Mouse (Mus musculus) embryo, embryonic 11 days (tissue): ENCODE data around the gene Akap11.
"Not testable (repeated sequence)": the region's sequence is repeated elsewhere in the genome, so short reads cannot be mapped to it uniquely, and the experiment has no call there.

Source experiments
- DNase-seq: peaks from one replicate; pipeline ENCODE4 v3.0.0-alpha.2; 2015

Gene Akap11

GRCm38 (mm10) chr14:78536281-78537165 lies at the start of gene Akap11:
Gene Akap11 (minus strand): TSS chr14:78536808.
- peak; percentile 98 for DNase-seq

GRCm38 (mm10) chr14:78584222-78584621 lies 47.6 kb upstream of the Akap11 start:
- DNase-seq: no peak

GRCm38 (mm10) chr14:78583168-78583567 lies 46.6 kb upstream of the Akap11 start:
- DNase-seq: no peak

DNA sequence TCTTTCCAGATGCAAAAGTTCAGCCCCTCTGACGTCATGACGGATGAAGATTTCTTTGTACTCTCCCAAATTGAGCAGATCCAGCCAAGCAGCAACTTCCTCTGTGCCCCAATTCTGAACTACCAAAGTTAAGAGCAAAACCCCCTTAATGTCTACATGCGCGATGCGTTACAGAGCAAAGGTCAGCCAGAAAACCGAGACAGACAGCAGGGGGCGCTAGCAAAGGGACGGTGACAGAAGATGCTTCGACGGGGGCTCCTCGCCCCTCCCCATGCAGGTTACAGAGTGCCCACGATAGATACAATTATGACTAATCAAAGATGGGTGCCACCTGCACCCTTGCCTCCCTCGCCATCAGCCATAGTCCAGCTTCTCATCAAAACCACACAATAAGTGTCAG lies 39.3 kb upstream of the Akap11 start:
- DNase-seq: no peak

DNA sequence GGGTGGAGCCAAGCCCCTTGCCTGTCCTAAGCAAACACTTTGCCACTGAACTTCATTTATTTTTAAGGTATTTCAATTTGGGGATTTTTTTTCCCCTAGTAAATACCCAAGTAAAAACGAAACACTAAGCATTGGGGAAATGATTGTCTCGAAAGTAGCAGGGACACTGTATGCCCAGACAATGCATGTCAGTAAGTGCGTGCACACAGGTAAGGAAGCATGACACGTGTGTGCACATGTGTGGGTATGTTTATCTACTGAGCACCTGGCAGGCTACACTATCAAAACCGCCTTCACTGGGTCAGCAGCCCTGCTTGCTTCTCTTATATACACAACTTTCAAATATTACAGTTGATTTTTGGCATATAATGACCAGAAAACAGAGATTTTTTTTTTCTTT lies 31.8 kb upstream of the Akap11 start:
- no peak for DNase-seq

DNA sequence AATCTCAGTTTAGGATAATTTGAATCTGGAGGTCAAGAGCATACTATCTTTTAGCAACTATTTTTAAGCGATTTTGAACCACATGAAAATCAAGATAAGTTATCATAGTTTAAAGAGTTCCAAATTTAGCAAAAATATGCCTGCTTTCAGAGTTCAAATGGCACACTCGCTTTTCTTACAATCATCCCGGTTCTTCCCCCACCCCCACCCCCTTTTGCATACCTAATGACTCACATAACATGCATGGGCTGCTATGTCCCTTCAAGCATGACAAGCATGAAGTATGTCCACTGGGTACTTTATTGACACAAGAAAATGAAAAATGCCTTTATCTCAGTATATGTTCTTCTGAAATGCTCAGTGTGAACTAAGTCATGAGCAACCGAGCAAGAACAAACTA lies 29.8 kb upstream of the Akap11 start:
- no peak for DNase-seq

DNA sequence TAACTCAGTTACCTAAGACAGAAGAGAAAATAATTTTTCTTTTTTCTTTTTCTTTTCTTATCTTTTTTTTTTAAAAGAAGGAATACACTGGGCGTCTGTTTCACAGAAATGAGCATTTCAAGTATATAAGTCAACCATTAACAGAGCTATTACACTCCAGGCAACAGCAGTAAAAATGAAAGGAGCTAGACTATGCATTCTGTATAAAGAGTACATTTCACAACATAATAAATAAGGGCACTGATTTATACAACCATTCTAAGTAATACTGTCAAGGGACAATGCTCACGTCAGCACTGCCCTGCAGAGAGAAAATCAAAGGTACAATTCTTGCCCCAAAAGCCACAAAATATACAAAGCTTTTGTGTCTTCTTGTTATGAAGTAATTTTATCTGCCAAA lies 27.7 kb upstream of the Akap11 start:
- DNase-seq: no peak

DNA sequence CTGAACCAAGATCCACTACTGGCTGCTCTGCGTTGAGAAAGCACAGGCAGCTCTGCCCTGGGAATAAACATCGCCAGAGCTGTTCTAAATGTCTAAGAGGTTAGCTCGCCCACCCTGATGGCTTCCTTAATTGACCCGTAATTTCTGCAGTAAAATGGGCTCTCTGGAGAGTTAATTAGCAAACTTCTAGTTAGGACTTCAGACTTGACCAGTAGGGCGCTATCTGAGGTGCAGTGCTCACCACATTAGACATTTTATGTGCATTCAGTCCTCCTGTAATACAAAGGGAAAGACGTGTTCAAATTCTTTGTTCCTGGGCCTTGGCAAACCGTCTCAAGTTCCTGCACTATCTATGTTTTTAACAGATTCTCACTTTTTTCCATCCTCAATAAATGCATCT lies 26.6 kb upstream of the Akap11 start:
- no peak for DNase-seq

- no peak for DNase-seq
Observed at GRCm38 (mm10) chr14:78562121-78562520, 25.5 kb upstream of the Akap11 start.

GRCm38 (mm10) chr14:78559042-78559441 lies 22.4 kb upstream of the Akap11 start:
- no peak for DNase-seq

DNA sequence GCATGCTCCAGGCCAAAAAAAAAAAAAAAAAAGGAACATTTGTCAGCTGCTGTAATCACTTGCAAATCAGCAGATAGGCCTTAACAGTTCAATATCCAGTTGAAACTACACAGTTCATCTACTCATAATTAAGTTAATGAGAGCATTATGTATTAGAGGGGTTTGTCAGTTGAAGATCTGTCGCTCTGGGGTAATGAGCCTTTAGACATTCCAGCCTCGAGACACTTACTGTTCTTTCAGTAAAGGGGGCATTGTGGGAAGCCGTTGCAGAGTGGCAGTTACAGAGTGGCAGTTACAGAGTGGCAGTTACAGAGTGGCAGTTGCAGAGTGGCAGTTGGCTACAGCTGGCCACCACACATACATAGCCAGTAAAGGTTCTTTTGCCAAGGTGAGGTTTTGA lies 18.2 kb upstream of the Akap11 start:
- not testable (repeated sequence) for DNase-seq

DNA sequence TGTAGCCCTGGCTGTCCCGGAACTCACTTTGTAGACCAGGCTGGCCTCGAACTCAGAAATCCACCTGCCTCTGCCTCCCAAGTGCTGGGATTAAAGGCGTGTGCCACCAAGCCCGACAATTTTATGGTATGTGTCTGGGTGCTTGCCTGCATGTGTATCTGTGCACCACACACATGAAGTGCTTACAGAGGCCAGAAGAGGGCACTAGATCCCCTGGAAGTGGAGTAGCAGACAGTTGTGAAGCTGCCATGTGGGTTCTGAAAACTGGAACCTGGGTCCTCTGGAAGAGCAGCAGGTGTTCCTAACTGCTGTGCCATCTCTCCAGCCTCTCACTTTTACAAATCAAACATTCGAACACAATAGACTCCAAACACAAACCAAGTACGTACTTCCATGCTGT lies 17.1 kb upstream of the Akap11 start:
- DNase-seq: no peak

GRCm38 (mm10) chr14:78548807-78549206 lies 12.2 kb upstream of the Akap11 start:
- no peak for DNase-seq

- no peak for DNase-seq
Observed at GRCm38 (mm10) chr14:78541319-78541718, 4.7 kb upstream of the Akap11 start.

DNA sequence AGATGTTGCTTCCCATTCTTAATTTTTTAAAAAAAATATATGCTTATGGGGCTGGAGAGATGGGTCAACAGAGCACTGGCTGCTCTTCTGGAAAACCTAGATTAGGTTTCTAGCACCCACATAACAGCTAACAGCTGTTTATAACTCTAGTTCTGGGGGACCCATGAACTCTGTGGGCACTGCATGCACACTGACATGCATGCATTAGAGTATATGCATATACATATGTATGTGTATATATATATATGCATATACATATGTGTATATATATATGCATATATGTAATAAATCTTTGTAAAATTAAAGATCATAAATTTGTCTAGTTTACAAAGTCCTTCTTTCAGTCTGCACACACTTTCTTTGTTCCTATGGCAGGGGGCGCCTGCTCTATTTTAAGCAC lies 3.2 kb upstream of the Akap11 start:
- no peak for DNase-seq

GRCm38 (mm10) chr14:78538572-78539320 lies 2.1 kb upstream of the Akap11 start:
- DNase-seq: peak; percentile 63

- no peak for DNase-seq
Observed at GRCm38 (mm10) chr14:78537551-78537950, 943 bp upstream of the Akap11 start.

- DNase-seq: peak; percentile 14
Observed at GRCm38 (mm10) chr14:78535366-78535765, 1.2 kb downstream of the Akap11 start.

DNA sequence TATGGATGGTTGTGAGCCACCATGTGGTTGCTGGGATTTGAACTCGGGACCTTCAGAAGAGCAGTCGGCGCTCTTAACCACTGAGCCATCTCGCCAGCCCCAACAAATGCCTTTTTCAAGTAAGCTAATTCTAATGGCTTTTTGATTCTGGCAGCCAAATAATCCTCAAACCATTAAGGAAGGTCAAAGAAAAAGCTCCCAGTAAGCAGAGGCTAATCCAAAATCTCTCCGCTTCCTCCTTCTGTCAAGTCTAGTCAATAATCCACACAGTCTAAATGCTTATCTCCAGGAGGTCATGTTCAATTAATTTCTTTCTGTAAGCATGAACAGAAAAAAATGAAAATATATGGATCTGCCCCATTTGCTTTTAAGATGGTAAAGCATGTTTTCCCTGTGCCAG lies 2.0 kb downstream of the Akap11 start:
- no peak for DNase-seq

DNA sequence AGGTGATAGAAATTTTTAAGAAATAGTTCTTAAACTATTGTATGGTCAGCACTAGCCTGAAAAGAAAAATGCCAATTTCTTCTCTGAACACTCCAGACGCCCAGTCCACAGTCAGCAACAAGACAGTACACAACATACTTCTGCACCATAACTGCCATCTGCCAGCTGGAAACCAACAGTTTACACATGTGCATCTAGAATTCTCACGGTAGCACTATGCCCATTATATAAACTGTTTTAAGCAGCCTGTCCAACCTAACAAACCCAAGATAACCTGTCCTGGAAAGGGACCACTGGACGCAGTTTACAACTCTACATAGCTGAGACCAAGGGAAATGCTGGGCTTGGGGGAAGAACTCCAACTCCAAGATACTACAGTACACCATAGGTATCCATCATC lies 2.9 kb downstream of the Akap11 start:
- DNase-seq: no peak

- no peak for DNase-seq
Observed at GRCm38 (mm10) chr14:78532345-78532744, 4.3 kb downstream of the Akap11 start.

DNA sequence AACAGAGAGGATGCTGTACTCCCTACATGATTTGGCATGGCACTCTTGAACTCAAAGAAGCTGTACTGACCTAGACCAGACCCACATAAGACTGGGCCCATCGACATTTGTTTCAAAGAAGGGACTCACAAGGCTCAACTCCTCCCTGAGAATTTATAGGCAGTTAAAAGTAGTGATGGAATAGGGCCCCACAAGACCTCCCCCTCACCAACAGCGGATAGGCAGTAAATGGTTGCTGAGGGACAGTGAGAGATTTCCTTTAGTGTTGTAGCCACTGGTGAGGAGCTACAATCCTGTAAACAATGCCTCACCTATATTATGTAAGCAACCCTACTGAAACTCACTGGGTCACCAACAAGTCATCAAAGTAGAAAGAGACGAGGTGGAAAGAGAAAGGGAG lies 6.4 kb downstream of the Akap11 start:
- DNase-seq: no peak

DNA sequence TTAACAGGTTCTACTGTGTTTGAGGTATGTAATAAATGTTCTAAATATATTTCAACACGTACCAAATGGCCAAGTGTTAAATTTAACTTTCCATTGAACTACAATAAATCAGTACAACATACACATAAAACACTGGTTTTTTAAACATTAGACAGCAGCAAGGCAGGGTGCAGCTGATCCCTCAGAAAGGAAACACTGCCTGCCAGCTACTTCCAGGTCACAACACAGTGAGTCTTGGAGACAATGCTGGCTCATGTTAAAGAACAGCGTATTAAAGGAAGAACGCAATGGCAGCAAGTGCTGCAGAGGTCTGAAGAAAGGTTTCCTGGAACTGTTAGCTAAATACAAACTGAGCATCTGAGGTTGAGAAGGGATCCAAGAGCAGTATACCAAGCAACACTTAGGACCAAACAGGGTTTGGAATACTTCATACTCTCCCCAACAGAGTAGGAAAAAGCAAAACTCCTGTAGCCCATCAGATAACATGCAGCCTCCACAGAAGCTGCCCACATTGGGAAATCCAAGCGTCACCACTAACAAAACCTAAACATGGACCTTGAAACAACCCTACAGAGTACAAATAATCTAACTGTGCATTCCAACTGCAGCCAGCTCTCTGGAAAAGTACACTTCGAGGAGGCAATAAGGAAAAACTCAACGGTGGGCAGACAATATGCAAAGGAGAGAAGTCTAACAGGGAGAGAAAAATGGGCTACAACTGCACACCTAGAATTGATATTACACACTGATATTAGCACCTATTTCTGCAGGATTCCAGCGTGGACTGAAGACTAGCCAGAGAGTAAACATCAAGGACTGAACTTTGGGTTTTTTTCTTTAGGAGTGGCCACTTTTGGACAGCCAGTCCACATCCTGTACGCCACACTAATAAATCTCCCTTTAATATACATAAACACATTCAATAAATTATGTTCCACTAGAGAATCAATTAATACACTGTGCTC lies 7.9 kb downstream of the Akap11 start:
- DNase-seq: no peak
